Mouse (Mus musculus) kidney, adult 18-20 months (tissue): Measurements from ENCODE around the gene Gm11009.
"Not testable (repeated sequence)": the region's sequence is repeated elsewhere in the genome, so short reads cannot be mapped to it uniquely, and the experiment has no call there.

Experiments used
- DNase-seq: peaks from one replicate; pipeline ENCODE4 v3.0.0; 2021

Gene Gm11009

DNA sequence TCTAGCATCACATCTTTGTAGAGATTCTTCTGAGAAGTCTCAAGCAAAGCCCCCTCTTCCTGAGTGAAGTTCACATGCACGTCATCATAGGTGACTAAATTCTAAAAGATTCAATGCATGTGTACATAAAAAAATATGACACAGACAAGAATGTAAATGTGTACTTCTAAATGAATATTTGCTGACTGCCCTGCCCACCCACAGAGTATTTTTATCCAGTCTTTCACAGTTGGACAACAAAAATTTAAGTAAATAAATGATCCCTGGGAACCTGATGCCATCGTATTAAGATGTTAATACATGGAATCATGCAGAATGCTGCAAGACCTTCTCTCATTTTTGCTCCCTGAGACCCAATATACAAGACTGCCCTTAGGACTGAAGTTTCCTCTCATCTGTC lies at the start of gene Gm11009:
Gene Gm11009 (minus strand): TSS at position 101 of the 400 bp plus-strand sequence.
- not testable (repeated sequence) for DNase-seq
